Mouse (Mus musculus) gastrocnemius, postnatal 4 days (tissue): Measurements from ENCODE around the gene Plxnc1. TPM values are rescaled to one million over a fixed set of nuclear protein-coding genes. Genes with fewer than 3 reads are reported as not detected.

Experiments
- DNase-seq, 2 experiments: peaks; one replicate each; pipeline ENCODE4 v3.0.0; 2021 to 2022; ENCODE audit warnings: low spot score in 2 of 2, mixed read lengths in 2 of 2
- long read RNA-seq, 2 experiments: library from polyadenylated mRNA; stranded (forward); transcript quantifications; one replicate each; pipeline ENCODE4 v2.0.0; 2021
- total RNA-seq, 2 experiments: library from RNA; stranded (reverse); gene quantifications; 2 replicates each; pipeline ENCODE4 v1.2.3; 2021

Gene Plxnc1
- total RNA-seq: 1 to 10 TPM; 4.2 to 4.6 TPM
- long read RNA-seq, experiment 1, full-length matches to known transcripts: 1 of 1 reads
- long read RNA-seq, experiment 1, partial matches to known transcripts: 0 of 1 reads
- long read RNA-seq, experiment 1, other reads (novel, unspliced or antisense): 0 of 1 reads
- long read RNA-seq, experiment 2, full-length matches to known transcripts: 1 of 3 reads
- long read RNA-seq, experiment 2, partial matches to known transcripts: 1 of 3 reads
- long read RNA-seq, experiment 2, other reads (novel, unspliced or antisense): 1 of 3 reads

DNA sequence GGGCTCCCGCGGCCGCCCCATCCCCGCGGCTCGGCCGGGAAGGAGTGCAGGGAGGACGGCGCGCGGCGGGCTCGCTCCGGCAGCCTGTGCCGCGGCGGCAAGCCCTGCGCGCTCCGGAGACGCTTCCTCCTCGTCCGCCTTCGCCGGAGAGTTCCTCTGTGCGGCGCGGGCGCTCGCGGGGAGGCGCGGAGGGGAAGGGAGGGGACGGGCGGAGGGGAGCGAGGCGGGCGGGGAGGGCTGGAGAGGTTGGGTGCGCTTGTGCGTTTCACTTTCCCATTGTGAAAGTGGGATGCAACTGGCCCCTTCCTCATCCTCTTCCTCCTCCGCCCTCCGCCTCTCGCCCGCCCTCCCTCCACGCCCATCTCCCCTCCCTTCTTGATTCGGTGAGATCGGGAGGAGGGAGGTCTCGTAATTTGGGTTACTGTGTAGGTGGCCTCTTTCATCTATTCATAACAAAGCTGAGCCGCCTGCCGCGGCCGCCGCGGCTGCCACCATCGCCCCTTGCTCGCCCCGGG, at the start of gene Plxnc1:
Gene Plxnc1, minus strand, starts transcription at position 145 of the 515 bp plus-strand sequence.
- DNase-seq: peak; percentile 36 to 53

DNA sequence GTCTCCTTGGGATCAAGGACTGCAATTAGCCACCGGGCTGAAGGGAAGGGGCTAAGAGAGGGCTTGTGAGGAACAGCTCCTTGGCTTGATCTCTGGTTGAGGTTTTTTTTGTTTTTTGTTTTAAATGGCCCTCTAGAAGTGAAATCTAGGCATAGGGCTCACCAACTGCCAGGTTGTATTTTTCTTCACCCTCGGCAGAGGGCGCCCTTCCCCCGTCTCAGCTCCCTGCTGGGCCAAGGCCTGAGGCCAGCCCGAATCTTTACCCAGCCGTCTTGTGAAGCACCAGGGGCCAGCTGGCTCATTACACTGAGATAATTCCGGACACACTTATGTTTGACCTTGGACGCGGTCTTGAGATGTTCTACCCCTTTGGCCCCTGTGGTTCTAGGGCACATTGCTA, 47.5 kb upstream of the Plxnc1 start:
- peak; percentile 77 to 86 for DNase-seq

DNA sequence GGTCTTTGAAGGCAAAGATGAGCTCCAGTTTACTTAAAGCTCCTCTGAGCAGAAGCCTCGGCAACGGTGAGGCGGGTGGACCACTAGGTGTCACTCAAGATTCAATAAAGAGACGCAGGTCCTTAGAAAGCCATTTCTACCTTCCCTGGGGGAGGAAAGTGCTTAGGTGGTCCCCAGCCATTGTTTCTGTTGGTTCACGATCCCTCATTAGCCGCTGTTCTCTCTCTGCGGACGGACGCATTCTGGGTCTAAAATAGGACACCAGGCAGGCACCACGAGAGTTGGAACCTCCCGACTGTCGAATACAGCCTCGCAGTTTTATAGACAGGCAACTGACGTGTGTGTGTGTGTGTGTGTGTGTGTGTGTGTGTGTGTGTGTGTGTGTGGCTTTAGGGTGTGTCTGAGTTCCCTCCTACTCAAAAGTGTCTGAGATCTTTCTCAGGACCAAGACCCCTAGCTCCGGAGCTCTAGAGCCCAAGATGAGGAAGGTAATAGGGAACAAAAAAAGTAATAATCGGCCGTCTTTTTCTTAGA, 47.0 kb upstream of the Plxnc1 start:
- peak; percentile 23 to 72 for DNase-seq

DNA sequence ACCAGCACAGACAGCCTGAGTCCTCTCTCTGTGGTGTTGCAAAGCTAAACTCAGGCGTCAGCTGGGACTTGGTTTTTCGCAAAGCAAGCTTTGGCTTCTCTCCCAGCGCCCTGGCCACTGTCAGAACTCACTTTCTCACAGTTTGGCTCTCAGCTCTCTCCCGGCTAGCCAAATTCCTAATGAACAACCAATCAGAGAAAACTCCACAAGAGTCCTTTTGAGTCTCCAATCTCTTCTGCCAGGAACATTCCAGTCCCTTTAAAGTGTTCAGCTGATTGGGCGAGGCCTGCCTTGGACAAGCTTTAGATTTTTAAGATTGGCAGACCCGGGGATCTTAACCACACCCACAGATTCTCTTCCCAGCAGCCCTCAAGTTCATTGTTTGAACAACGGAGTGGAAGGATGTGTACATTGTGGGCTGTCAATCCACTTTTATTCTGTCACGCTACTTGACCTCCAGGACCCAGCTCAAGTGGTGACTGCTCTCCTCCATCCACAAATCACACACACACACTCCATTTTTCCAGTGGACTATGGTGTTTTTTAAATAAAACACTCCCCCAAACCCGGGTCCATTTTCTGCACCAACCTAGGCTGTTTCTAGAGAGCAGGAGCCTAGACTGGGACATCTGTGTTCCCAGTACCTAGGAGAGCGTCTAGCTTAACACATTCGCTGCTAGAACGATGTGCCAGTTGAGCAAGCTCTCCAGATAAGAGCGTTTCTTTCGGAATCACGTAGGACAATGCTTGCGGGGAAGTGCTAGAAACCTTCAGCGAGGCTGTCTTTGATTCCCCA, 46.3 kb upstream of the Plxnc1 start:
- peak; percentile 68 to 91 for DNase-seq

DNA sequence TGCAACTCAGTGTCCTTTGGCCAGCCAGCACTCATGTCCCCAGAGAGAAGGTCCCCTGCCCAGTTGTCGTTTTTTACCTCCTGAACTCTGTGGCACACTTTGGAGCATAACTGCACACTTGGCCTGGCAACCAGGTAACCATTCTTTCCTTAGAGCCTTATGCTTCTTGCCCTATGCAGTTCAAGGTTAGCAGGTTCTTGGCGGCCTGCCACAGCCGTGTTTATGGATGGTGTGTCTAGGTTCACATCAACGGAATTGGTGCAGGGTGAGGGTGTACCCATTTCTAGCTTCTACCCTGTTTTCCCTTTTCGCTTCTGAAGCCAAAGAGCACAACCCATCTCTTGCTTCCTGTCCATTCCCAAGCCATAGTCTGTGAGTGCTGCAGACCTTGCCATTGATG, 44.7 kb upstream of the Plxnc1 start:
- no peak for DNase-seq

DNA sequence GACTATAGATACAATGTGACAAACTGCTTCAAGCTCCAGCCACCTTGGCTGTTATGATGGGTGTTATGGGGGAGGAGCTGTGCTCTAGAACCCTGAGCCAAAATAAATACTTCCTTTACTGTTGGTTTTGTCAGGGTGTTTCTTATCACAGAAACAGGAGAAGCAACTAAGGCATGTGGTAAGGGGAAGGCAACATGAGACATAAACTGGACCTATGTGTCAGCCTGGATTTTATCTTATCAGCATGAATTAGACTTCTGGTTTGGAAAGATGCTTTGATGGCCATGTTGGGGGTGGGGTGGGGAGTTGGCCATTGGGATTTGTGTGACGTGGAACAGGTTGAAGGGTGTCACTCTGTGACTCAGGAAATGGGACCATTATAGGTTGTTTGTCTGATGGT, 40.5 kb upstream of the Plxnc1 start:
- no peak for DNase-seq

DNA sequence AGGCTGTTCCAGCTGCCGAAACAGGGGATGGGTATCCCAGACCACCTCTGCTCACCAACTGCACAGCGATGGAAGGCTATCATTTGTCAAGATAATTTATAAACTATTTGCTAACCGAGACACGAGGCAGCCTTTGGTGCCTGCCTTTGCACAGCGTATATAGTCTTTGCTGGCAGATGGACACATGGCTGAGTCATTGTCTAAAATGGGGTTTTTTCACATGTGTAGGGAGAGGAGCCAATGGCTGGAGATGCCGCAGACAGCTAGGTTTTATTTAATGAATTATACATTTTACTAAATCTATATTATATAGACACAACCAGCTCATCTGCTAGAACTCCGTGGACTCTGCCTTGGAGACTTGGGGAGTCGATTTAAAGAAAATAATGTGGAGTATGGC, 37.9 kb upstream of the Plxnc1 start:
- no peak for DNase-seq

DNA sequence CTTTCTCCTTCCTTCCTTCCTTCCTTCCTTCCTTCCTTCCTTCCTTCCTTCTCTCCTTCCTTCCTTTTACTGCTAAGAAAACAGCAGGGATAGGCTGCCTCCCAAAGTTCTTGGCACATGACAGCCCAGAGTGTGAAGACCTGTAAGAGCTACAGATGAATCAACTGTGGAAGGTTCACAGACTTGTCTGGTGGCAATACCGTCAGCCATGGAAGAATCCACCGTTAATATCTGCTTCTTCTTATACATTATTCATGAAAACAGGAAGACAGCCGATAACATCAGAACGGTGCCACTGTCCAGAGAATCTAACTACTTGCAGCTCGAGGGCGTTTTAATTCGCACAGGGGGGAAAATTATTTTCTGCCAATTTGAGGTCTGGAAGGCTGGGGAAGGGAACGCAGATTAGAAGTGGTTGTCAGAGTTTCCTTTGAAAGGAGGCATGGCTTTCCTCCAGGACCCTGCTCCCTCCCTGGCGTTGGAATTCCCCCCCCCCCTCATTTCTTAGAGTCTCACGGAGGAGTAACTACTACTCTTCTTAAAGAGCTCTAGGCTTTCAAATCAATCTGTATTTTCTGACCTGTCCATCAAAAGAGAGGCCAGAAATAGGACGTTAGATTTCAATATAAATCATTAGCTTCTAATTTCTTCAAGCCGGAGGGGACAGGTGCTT, 37.0 kb upstream of the Plxnc1 start:
- no peak for DNase-seq

DNA sequence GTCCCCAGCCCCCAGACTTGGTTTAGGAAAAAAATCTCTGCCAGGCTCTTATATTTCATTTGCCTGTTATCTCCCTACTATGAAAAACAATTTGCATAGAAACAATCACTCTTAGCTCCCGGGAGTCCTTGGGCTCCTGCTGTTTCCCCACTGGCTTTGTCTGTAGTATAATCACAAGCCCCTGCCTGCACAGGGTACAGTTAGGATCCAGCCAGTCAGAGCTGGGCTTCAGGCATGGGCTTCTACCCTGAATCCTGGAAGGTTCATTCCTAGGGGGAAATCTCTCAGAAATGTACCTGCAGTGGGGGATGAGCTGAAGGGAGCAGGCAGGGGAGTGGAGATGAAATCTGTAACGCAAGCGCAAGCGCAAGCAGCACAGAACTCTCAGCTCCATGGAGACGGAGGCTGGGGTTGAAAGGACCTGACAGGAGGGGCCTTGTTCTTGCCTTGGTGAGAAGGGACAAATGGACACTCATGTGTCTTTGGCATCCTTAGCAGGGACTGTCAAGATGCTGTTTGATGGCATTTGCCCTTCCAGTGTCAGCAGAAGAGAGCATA, 33.7 kb upstream of the Plxnc1 start:
- DNase-seq: no peak

DNA sequence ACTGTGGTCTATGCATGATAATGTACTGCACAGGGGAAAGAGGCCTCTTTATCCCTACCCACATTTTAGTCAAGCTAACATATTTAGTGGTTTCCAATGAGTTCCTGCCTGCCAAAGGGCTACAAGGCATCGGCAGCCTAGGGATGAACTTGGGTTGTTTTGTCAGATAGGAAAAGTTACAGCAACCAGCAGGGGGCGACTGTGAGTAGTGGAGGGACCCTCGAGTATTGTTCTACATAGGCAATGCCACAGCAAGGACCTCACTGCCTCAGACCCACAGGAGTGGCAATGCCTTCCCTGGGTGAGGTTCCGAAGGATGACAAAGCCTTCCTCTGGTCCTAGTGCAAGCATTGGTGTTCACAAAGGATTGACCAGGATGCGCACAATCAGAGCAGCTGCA, 31.7 kb upstream of the Plxnc1 start:
- no peak for DNase-seq

DNA sequence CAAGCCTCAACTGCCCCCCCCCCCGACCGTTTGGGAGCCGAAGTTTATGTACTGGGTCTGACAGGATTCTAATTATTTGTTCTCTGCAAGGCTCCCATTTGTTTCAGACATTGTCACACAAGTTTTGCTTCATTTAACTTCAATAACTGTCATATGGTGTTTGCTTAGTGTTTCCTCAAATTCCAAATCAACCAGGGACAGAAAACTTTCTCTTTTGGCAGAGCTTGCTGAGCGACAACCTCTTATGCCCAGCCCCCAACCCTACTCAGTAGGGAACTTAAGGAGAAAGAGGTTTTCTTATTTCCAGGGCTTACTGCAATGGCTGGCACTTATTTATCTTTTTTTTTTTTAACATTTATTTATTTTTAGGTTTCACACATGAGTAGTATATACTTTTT, 30.5 kb upstream of the Plxnc1 start:
- no peak for DNase-seq

DNA sequence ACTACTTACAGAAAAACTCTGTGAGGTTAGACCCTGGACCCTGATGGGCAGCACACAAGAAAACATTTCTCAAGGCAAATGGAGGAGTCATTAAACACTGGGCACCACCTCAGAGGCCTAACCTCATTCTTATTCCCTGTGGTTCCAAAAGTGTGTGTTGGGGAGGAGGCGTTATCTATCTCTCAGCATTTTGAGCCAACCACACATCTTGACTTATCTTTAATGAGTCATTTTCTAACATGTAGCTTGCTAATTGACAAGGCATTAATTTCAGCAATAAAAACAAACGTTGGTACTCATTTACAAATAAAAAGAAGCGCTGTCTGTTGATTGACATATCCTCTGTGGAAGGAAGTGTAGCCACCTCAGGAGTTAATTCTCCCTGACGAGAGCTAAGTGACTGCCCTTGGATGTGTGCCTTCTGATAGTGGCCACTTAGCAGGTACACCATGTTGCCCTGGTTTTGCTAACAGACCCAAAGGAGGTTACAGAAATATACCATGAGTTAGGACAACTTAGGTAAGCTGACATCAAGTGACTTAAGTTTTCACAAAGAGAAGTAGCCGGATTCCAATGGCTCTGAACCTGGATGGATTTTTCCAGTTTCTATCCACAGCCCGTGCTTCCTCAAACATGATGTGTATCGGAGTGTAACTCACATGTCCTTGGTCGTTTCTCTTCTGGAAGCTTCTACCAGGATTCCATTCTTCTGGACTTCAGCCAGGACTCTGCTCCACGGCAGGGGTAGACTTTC, 29.9 kb upstream of the Plxnc1 start:
- DNase-seq: no peak

DNA sequence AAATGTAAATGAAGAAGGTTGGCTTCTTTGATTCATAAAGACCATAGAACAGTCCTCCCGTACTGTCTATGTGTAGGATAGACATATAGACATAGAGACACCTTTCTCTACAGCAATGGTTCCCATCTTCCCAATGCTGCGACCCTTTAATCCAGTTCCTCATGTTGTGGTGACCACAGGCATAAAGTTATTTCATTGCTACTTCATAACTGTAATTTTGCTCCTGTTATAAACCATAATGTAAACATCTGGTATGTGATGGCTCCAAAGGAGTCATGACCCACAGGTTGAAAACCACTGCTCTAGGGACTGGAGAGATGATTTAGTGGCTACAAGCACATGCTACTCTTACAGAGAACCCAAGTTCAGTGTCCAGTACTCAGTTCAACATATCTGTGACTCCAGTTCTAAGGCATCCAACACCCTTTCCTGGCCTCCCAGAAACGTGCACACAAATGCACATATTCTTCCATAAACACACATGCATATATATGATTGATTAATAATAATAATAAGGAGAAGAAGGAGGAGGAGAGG, 27.1 kb upstream of the Plxnc1 start:
- no peak for DNase-seq

DNA sequence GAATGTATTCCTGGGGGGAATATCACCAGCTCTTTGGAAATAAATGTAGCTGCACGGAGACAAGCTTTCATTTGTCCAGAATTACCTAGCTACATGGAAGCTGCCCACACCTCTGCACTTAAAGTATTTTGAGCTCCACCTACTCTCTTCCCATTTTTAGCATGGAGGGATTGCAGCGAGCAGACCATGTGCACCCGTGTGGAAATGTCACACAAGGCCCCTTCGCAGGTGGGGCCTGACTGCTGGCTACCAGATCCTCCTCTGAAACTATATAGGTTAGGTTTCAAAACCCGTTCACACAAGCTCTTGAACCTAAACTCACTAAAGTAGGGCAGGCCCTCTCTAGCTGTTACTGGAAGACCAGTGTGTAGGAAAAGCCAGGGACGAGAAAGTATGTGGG, 25.6 kb upstream of the Plxnc1 start:
- no peak for DNase-seq

DNA sequence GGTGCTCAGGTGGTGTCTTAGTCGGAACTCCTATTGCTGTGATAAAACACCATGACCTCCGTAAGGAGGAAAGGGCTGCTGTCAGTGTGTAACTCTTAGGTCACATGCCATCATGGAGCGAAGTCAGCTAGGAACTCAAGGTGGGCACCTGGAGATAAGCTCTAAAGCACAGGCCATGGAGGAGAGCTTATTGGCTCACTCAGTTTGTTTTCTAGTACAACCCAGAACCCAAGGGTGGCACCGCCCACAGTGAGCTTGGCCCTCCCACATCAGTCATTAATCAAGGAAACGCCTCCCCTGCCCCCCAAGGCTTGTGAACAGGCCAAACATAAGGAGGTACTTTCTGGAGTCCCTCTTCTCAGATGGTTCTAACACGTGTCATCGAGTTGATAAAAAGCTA, 22.8 kb upstream of the Plxnc1 start:
- no peak for DNase-seq

DNA sequence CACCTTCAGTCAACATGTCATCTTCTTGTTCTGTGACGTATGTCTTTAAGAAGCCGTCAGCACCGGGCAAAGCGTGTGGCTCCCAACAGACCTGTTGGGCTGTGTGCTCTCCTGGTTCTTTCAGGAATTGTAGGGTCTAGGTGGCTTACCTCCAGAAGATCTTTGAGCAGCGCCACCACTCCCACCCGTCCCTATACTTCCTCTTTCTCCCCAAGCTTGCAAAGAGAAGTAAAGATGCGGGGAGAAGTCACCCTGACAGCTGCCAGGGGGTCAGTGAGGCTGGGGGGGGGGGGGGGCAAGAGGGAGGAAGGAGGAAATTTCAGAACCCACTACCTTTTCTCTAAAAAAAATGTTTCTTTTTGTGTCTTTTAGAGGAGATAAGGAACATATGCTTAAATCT, 22.2 kb upstream of the Plxnc1 start:
- DNase-seq: no peak

DNA sequence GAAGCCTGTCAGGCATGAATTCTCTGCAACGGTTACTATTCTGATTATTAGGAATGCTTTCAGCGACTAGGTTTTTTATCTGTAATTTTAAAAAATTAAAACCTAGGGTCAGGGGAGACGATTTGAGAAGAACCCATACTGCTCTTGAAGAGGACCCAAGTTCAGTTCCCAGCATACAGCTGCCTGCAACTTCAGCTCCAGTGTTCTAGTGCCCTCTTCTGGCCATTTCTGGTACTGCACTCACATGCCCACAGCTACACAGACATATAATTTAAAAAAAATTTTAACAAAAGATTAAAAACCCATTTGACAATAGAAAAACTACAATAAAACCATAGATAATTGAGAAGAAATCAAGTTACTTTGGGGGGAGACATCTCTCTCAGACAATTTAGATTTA, 20.5 kb upstream of the Plxnc1 start:
- no peak for DNase-seq

DNA sequence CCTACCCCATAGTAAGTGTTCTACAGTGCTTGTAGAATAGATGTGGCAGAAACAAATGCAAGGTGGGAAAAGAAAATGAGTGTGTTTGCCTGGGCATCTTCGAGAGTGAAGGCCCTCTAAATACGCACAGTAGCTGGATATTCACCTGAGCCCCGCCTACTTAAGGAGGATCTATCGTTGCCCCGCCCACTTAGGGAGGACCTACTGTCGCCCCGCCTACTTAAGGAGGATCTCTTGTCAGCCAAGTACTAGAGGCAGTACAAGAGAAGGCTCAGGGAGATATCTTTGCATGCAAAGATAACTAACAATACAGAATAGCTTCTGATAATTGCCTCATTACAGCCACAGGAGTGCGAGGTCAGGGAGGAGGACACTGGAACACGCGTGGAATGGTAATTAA, 17.4 kb upstream of the Plxnc1 start:
- no peak for DNase-seq

DNA sequence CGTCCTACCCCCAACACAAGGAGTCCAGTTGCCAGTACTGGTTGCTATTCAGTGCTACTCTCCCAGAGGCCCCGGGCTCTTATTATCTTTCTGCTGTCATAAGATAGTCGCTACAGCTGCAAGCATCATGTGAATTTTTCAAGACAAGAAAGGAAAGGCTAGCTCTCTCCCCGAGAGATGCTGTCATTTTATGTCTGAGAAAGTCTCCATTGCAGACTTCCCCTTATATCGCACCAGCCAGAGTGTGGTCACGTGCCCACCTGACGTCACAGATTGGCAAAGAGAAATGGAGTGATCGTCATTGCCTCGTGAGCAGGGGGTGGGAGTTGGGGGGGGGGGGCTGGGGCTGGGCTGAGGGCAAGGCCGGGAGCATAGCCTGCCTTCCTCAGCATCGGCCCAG, 16.6 kb upstream of the Plxnc1 start:
- DNase-seq: no peak

DNA sequence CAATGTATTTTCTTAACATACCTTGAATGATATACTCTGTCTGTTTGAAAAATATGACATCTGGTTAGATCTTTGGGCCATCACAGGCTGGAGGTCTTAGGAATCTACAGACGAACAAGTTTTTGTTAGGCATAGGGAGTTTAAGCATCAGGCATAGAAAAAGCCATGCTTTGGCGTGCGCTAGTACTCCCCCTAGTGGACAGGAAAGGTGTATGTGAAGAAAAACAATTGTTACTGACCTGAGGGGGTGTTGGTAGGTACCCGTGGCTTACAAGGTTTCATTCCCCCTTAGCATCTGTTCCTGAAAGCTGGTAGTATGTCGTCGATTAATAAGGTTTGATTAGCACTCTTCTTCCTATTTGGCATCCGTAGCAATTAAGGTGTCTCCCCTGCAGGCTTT, 13.7 kb upstream of the Plxnc1 start:
- DNase-seq: peak in 1 of 2 experiments; percentile 37
